Mouse (Mus musculus) embryonic facial prominence, embryonic 10.5 days (tissue): ENCODE measurements around the gene Map3k15. TPM values are rescaled to one million over a fixed set of nuclear protein-coding genes. Genes with fewer than 3 reads are reported as not detected.

Experiments used
- DNase-seq: peaks from one replicate; pipeline ENCODE4 v3.0.0-alpha.2; 2017; ENCODE audit warnings: low spot score
- H3K27ac ChIP-seq: fragments of 300-500 bp; sonication (generic); replicated peaks from 2 replicates; pipeline ENCODE4 v1.5.1; 2016; ENCODE audit warnings: mild to moderate bottlenecking
- H3K27me3 ChIP-seq: fragments of 300-500 bp; sonication (generic); replicated peaks from 2 replicates; pipeline ENCODE4 v1.6.1; 2016; ENCODE audit warnings: low read depth, mild to moderate bottlenecking; ENCODE audit not compliant: poor library complexity, severe bottlenecking
- H3K36me3 ChIP-seq: fragments of 300-500 bp; sonication (generic); replicated peaks from 2 replicates; pipeline ENCODE4 v1.6.1; 2016; ENCODE audit warnings: mild to moderate bottlenecking, moderate library complexity
- H3K4me1 ChIP-seq: fragments of 300-500 bp; sonication (generic); 2 replicates; pipeline ENCODE4 v1.6.1; 2016
- H3K4me3 ChIP-seq: fragments of 300-500 bp; sonication (generic); 2 replicates; pipeline ENCODE4 v1.5.1; 2016; ENCODE audit warnings: mild to moderate bottlenecking, moderate library complexity
- H3K9me3 ChIP-seq: fragments of 300-500 bp; sonication (generic); 2 replicates; pipeline ENCODE4 v1.6.1; 2016; ENCODE audit warnings: mild to moderate bottlenecking
- WGBS: fragments of 180-500 bp; shearing (Covaris S2); methylation state at CpG from one replicate; pipeline ENCODE4 v1.1.7; 2016; 5-methylcytosine and 5-hydroxymethylcytosine counted together
- polyA plus RNA-seq: library from polyadenylated mRNA; unstranded; fragments of >200 nt; fragmentation: Nextera tagmentation; extraction: Ambion mirVana; gene quantifications from 2 replicates; pipeline ENCODE4 v1.2.1, GENCODE M21; 2016

Gene Map3k15
- polyA plus RNA-seq, 1 experiment from 2014 or later, result 0.12 TPM

GRCm38 (mm10) chrX:160137861-160138717, 149.9 kb downstream of the Map3k15 start, which contains the start of gene Pdha1:
Gene Pdha1, minus strand, starts transcription at chrX:160138413.
- peak within 1 kb of the TSS; percentile 90 for H3K27ac ChIP-seq
- H3K36me3 ChIP-seq, result no peaks in the 10 kb centered on the region
- WGBS, result 18% methylated on average over 67 of the region's 67 CpGs
- peaks cover 50% of the 10 kb centered on the region for H3K27me3 ChIP-seq
- peak; percentile 85 for DNase-seq
- peaks cover 15% of the 10 kb centered on the region for H3K4me1 ChIP-seq
- H3K4me3 ChIP-seq, result peak within 1 kb of the TSS; percentile 73
- H3K9me3 ChIP-seq, result no peaks in the 10 kb centered on the region

DNA sequence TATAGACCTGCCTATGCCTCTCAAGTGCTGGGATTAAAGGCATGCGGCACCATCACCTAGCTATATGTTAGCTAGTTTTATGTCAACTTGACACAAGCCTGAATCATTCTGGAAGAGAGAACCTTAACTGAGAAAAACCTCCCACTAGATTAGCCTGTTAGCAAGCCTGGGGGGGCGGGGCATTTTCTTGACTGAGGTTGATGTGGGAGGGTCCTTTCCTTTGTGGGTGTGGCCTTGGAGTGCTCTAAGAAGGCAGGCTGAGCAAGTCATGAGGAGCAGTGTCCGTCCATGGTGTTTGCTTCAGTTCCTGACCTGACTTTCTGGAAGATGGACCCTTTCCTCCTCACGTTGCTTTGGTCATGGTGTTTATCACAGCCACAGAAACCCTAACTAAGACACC, 158.6 kb downstream of the Map3k15 start:
- Histone ChIP-seq H3K4me1 (no peaks in the 10 kb centered on the region), H3K27ac (no peak overlapping the region), H3K4me3 (no peak overlapping the region), H3K9me3 (no peaks in the 10 kb centered on the region), H3K27me3 (peaks cover 19% of the 10 kb centered on the region), H3K36me3 (no peaks in the 10 kb centered on the region)
- no peak for DNase-seq
- 84% methylated on average over 4 of the region's 4 CpGs for WGBS

DNA sequence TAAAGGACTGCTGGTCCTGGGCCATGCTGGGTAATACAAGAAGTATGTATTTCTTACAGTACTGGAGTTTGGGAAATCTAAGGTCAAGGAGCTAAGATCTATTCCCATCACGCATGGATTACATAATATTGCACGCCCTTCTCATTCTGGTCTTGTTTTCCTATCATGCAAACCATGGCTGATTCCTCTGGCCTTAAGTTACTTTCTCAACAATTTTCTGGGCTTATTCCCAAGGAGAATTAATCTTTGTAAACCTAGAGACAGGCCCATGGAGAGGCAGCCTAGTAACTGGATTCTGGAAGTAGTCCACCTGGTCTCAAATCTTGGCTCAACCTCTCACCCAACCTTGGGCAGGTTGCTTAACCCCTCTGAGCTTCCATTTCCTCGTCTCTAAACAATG, 159.2 kb downstream of the Map3k15 start:
- DNase-seq, result no peak
- Histone ChIP-seq H3K36me3 (no peaks in the 10 kb centered on the region), H3K4me3 (no peak overlapping the region), H3K9me3 (no peaks in the 10 kb centered on the region), H3K4me1 (no peaks in the 10 kb centered on the region), H3K27ac (no peak overlapping the region), H3K27me3 (peaks cover 25% of the 10 kb centered on the region)
- WGBS, result 87% methylated on average over 3 of the region's 3 CpGs

- no peak for DNase-seq
- Histone ChIP-seq H3K9me3 (no peaks in the 10 kb centered on the region), H3K4me1 (no peaks in the 10 kb centered on the region), H3K36me3 (no peaks in the 10 kb centered on the region), H3K27ac (no peak overlapping the region), H3K27me3 (peaks cover 32% of the 10 kb centered on the region), H3K4me3 (no peak overlapping the region)
- WGBS, result 93% methylated on average over 3 of the region's 3 CpGs
Observed at GRCm38 (mm10) chrX:160148859-160149258, 160.6 kb downstream of the Map3k15 start.

- H3K27ac ChIP-seq, result no peak overlapping the region
- H3K4me3 ChIP-seq, result no peak overlapping the region
- peaks cover 32% of the 10 kb centered on the region for H3K27me3 ChIP-seq
- no peaks in the 10 kb centered on the region for H3K9me3 ChIP-seq
- no peaks in the 10 kb centered on the region for H3K4me1 ChIP-seq
- no peak for DNase-seq
- H3K36me3 ChIP-seq, result no peaks in the 10 kb centered on the region
- WGBS, result 65% methylated on average over 4 of the region's 4 CpGs
Observed at GRCm38 (mm10) chrX:160153147-160153815, 165.0 kb downstream of the Map3k15 start.

DNA sequence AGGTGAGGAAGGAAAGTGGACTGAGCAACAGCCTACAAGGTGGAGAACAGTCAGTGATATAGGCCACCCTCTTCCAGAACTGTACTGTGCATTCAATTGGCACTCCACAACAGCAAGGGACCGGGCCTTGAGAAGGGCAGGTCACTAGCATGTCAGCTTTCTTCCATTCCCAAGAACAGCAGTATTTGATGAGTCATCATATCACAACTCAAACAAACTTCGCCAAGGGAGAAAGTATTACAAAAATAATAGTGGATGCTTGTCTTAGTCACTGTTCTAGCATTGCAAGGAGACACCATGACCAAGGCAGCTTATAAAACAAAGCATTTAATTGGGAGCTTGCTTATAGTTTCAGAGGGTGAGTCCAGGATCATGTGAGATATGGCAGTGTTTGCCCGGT, 176.0 kb downstream of the Map3k15 start:
- Histone ChIP-seq H3K27ac (no peak overlapping the region), H3K27me3 (peaks cover 38% of the 10 kb centered on the region), H3K4me3 (no peak overlapping the region), H3K9me3 (no peaks in the 10 kb centered on the region), H3K36me3 (no peaks in the 10 kb centered on the region), H3K4me1 (0 out of 2 replicates have a peak, but pooled peaks cover 2% of the 10 kb centered on the region)
- 91% methylated on average over 3 of the region's 3 CpGs for WGBS
- no peak for DNase-seq

DNA sequence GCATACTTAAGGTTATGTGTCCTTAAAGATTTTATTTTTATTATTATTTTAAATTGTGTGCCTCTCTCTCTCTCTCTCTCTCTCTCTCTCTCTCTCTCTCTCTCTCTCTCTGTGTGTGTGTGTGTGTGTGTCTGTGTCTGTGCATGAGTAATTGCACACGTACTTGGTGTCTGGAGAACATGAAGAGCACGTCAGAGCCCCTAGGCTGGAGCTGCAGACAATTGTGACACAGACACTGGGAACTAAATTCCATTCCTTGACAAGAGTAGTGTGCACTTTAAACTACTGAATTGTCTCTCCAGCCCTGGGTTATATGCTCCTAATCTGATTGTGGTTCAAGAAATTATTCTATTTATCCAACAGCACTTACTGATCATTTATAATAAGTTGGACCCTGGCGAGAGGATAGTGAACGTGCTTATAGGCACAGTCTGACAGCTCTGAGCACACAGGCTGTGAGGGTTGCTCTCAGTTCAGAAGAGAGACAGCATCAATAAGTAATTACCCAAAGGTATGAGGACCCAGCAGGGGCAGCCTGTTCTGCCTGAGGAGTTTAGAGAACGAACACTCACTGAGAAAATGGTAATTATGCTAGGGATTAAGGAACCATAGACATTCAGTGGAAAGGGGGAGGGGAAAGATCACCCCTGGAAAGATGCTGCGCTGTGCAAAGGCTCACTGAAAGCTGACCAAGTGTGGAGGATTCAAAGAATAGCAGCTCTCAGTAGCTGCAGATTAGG, 178.2 kb downstream of the Map3k15 start:
- Histone ChIP-seq H3K36me3 (no peaks in the 10 kb centered on the region), H3K27ac (no peak overlapping the region), H3K27me3 (peaks cover 38% of the 10 kb centered on the region), H3K4me1 (0 out of 2 replicates have a peak, but pooled peaks cover 2% of the 10 kb centered on the region), H3K9me3 (no peaks in the 10 kb centered on the region), H3K4me3 (no peak overlapping the region)
- DNase-seq, result peak; percentile 10
- 28% methylated on average over 6 of the region's 6 CpGs for WGBS

DNA sequence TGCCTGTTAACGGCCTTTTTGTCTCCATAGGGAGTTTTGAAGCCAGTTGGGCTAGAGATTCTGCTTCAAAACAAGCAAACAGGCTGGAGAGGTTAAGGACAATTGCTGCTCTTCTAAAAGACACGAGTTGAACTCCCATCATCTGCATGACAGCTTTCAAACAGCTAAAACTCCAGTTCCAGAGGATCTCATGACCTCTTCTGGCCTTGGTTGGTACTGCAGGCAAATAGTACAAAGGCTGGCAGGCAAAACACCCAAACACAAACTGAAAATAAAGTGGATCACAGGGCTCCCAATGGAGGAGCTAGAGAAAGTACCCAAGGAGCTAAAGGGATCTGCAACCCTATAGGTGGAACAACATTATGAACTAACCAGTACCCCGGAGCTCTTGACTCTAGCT, 181.9 kb downstream of the Map3k15 start:
- peaks cover 35% of the 10 kb centered on the region for H3K27me3 ChIP-seq
- H3K4me3 ChIP-seq, result no peak overlapping the region
- H3K36me3 ChIP-seq, result no peaks in the 10 kb centered on the region
- no peak overlapping the region for H3K27ac ChIP-seq
- H3K9me3 ChIP-seq, result no peaks in the 10 kb centered on the region
- 0 out of 2 replicates have a peak, but pooled peaks cover 2% of the 10 kb centered on the region for H3K4me1 ChIP-seq
- peak; percentile 50 for DNase-seq
- WGBS, result 22% methylated on average over 3 of the region's 3 CpGs

Other genes with a start within 250 kb of the Map3k15 start
- gene Pdha1, start 150.0 kb downstream of the Map3k15 start, polyA plus RNA-seq, result 97.0 and 97.3 TPM in 2 replicates